Mouse (Mus musculus): ENCODE data around the gene Ulk4.

DNA sequence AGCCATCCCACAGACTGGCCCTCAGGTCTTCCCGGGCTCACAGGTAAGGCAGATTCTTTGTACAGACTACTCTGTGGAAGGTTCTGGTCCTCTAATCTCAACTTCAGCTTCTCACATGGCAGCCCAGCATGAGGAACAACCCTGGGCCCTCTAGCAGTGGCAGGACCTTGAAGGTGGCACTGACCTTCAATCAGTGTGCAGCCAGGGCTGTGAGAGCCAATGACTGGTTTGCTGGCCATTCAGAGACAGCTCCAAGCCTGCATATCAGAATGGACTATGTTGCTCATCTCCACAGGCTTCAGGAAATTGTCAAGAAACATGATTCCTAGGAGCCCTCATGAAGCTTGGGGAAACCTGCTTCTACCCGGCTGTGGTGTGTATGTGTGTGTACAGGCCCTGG, 302.8 kb downstream of the Ulk4 start:
- no peak for TF ChIP-seq CTCF (IDR thresholded peaks at IDR 0.05; ENCODE audit: low read depth)
- no peak for TF ChIP-seq EP300 (IDR thresholded peaks at IDR 0.05; ENCODE audit: low read depth)

Measured in liver, postnatal 0 days (tissue).